In the genomic region with DNA sequence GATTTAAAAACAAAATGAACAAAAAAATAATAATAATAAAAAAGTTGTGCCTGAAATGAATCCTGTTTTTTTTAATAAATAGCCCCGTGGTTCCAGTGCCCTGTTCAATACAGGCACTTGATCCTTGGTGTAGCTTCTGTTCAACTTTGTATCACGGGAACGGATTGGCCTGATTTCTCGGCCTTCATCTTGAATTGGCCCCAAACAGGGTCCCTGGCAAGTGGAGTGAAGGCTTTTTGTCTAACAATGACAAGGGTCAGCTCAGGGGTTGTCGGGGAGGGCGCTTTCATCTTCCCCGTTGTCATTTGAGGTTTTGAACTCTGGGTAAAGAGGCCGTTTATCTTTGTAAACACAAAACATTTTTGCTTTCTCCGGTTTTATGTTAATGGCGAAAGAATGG, we compare ENCODE assay signal across 1 mouse cellular context.
TF ChIP-seq lines count a peak whose summit lies in the region.

No protein-coding gene starts in this region.

TF ChIP-seq in MEL, 35 proteins besides CTCF, POLR2A, EP300 and RAD21:
- TF ChIP-seq SMC3 (IDR thresholded peaks at IDR 0.05; ENCODE audit: low read depth, low read length) = no peak
- no peak for TF ChIP-seq ZMIZ1 (IDR thresholded peaks at IDR 0.05; ENCODE audit: low read depth, low read length)
- TF ChIP-seq USF2 (IDR thresholded peaks at IDR 0.05; ENCODE audit: borderline replicate concordance in 1 of 2, insufficient read depth in 1 of 2, low read depth in 1 of 2, low read length in 2 of 2) = no peak
- no peak for TF ChIP-seq GABPA (IDR thresholded peaks at IDR 0.05; ENCODE audit: low read depth, low read length)
- no peak for TF ChIP-seq MYB (IDR thresholded peaks at IDR 0.05; ENCODE audit: low read depth, low read length)
- TF ChIP-seq MAZ (IDR thresholded peaks at IDR 0.05; ENCODE audit: low read depth, low read length) = no peak
- TF ChIP-seq POLR2AphosphoS5 (IDR thresholded peaks at IDR 0.05; ENCODE audit: borderline replicate concordance, low read depth, low read length) = no peak
- no peak for TF ChIP-seq CHD2 (IDR thresholded peaks at IDR 0.05; ENCODE audit: low read length)
- no peak for TF ChIP-seq UBTF (IDR thresholded peaks at IDR 0.05; ENCODE audit: borderline replicate concordance, insufficient read depth, low read depth, low read length)
- TF ChIP-seq TBP (IDR thresholded peaks at IDR 0.05; ENCODE audit: low read depth, low read length) = no peak
- no peak for TF ChIP-seq ZC3H11A (IDR thresholded peaks at IDR 0.05; ENCODE audit: low read depth, low read length)
